Mouse (Mus musculus) thymus, postnatal 0 days (tissue): ENCODE results near the gene Myo9a. TPM values are rescaled to one million over a fixed set of nuclear protein-coding genes. Genes with fewer than 3 reads are reported as not detected.
"Not testable (repeated sequence)": the region's sequence is repeated elsewhere in the genome, so short reads cannot be mapped to it uniquely, and the experiment has no call there.

Source experiments
- DNase-seq: peaks from one replicate; pipeline ENCODE4 v3.0.0-alpha.2; 2015; ENCODE audit warnings: low spot score
- polyA plus RNA-seq: library from polyadenylated mRNA; unstranded; fragments of >200 nt; fragmentation: Nextera tagmentation; extraction: Ambion mirVana; gene quantifications from 2 replicates; pipeline ENCODE4 v1.2.1, GENCODE M21; 2015

Gene Myo9a
- polyA plus RNA-seq, 1 experiment from 2014 or later, result 4.3 TPM

- peak; percentile 66 for DNase-seq
Measured at GRCm38 (mm10) chr9:59751066-59751581, 428 bp downstream of the Myo9a start.

- DNase-seq, result peak; percentile 5
Measured at GRCm38 (mm10) chr9:59751966-59752365, 1.3 kb downstream of the Myo9a start.

DNA sequence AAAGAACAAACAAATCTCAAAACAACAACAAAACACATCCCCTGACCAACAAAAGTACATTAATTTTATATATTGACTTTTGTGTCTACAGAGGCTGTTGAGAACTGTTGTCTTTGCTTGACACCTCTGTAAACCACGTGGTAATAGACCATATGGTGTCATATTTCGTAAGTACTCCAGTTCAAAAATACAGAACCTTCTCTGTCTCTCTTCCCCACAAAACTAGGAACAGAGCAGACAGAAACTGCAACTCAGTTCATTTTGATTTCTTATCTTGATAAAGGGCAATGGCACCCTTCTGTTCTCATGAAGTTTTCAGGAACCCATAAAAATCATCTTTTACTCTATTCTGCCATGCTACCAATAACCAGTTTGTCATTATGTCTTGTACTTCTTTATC, 4.5 kb downstream of the Myo9a start:
- no peak for DNase-seq

GRCm38 (mm10) chr9:59757016-59757415, 6.3 kb downstream of the Myo9a start:
- not testable (repeated sequence) for DNase-seq

DNA sequence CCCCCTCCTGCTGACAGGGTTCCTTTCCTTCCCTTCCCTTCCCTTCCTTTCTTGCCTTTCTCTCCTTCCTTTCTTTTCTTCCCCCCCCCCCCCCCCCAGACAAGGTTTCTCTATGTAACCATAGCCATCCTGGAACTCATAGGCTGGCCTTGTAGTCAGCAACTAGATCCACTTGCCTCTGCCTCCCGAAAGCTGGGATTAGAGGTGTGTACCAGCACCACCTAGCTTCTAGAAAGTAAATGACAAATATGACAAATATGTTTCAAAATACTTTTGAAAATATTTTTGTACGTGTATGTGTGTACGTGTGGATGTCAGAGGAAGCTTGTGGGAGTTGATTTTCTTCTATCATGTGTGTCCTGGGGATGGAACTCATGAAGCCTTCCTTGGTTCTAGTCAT, 9.8 kb downstream of the Myo9a start:
- DNase-seq, result peak; percentile 31

GRCm38 (mm10) chr9:59766966-59767461, 16.3 kb downstream of the Myo9a start:
- DNase-seq, result not testable (repeated sequence)

- DNase-seq, result not testable (repeated sequence)
Measured at GRCm38 (mm10) chr9:59806046-59806774, 55.5 kb downstream of the Myo9a start.

GRCm38 (mm10) chr9:59884551-59884950, 133.9 kb downstream of the Myo9a start:
- DNase-seq, result no peak

- no peak for DNase-seq
Measured at GRCm38 (mm10) chr9:59903382-59903781, 152.7 kb downstream of the Myo9a start.

DNA sequence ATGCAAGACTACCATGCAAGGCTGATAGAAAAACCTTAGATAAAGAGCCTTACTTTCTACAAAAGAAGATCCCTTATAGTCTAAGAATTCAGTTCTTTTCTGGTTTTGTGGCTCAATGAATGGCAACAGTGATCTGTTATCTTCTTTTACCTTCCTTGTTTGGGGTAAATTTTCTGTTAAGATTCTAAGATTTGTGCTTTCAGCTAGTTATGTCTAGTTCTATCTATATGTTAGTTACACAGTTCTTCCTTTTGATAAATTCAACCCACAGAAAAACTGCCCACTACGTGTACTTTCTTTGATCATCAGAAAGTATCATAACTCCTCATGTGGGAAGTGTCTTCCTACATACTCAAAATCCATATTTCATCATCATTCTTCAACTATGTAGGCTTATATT, 164.1 kb downstream of the Myo9a start:
- DNase-seq, result no peak

- DNase-seq, result no peak
Measured at GRCm38 (mm10) chr9:59930248-59930647, 179.6 kb downstream of the Myo9a start.

DNA sequence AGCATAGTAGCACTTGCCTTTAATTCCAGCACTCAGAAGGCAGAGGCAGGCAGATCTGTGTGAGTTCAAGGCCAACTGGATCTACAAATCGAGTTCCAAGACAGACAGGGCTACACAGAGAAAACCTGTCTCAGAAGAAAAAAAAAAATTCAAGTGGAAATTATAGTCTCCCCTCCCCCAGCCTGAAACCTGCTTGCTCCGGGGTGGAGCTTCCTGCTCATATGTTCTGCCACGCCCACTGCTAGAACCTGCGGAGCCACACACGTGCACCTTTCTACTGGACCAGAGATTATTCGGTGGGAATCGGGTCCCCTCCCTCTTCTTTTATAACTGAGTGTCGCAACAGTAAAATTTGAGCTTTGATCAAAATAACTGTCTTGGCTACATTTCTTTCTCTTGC, 185.2 kb downstream of the Myo9a start:
- DNase-seq, result not testable (repeated sequence)

GRCm38 (mm10) chr9:59938529-59938928, 187.8 kb downstream of the Myo9a start:
- no peak for DNase-seq

DNA sequence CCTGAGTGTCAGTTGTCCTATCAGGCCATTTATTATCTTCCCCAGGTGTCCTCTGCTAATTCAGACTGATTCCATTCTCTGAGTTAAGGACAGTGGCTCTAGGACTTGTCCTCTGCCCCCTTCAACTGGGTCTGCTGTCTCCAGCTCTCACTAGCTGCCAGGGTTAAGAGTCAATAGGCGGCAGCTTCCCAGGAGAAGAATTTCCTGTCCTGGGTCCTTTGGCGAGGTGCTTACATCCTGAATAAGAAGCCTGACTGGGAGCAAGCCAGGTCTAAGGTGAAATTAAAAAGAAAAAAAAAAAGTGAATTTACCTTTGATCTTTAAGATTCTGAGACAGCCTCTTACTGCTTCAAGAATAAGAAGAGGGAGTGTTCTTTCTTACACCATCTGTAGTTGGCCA, 189.0 kb downstream of the Myo9a start:
- no peak for DNase-seq

DNA sequence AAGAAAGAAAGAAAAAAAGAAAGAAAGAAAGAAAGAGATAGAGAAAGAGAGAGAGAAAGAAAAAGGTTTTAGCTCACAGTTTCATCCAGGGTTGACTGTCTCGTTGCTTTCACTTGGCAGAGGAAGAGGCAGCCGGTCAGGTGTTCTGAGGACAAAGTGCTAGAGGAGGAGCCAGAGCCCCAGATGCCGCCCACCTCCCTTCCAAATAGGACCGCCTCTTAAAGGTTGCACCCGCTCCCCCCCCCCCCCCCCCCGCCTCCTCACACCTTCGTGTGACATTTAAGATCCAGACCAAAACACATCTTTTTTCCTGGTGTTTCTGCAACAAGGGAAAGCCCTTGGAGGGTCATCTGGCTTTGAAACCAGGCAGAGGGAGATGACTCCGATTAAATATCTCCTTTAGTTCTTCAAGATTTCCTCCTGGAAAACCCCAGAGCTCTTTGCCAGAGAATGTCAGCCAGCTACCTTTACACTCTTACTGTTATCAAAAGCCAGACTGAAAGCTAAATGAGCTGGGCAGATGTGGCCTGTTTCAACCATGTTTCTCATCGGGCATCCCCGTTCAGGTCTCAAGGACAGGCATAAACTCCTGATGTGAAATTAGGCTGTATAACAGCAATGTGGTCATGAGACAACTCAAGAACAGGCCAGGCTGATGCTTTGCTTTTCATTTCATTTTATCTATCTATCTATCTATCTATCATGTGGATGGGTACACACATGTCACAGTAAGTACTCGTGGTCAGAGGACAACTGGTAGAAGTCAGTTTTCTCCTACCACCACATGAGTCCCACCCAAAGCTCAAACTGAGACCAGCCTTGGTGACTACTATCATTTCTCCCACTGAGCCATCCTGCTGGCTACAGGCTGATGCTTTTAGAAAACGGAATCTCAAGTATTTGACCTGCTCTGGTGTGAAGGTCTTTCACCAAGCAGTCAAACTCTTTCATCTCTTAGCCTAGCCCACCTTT, 190.5 kb downstream of the Myo9a start:
- DNase-seq, result no peak

- peak; percentile 63 for DNase-seq
Measured at GRCm38 (mm10) chr9:59941885-59942350, 191.2 kb downstream of the Myo9a start.

DNA sequence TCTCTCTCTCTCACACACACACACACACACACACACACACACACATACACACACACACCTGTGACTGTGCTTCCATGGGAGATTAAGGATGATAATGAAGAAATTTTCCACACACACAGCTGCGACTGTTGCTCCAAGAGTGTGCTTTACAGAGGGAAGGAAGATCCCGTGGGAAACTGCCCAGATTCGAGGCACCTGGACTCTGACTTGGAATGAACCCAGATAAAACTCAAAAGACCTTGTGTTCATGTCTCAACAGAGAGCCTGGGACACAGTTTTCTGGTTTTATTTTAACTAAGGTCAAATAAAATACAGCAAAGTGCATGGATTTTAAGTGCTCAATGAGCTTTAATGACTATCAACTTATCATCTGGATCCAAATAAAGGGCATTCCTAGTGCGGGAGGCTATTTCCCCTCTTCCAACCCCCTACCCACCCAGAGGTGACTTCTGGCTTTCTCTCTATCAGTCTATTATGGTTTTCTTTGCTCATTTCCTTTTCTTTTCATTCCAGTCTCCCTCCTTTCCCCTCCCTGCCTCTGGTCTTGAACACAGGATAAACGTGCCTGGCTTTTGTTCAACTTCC, 191.9 kb downstream of the Myo9a start:
- no peak for DNase-seq

DNA sequence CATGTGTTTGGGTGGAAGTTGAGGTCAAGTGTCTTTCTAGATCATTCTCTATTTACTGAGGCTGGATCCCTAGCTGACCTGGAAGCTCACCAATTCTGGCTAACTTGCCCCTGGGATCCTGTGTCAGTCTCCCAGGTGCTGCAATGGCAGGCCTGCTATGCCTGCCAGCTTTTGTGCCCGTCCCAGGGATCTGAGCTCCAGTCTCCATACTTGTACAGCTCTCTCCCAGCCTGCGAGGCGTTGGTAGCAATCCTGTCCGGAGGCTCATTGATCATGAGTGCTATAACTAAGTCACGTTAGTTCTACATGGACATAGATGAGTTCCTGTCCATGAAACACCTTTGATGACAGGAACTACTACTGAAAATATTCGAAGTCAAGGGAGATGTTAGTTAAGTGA, 193.1 kb downstream of the Myo9a start:
- DNase-seq, result no peak

DNA sequence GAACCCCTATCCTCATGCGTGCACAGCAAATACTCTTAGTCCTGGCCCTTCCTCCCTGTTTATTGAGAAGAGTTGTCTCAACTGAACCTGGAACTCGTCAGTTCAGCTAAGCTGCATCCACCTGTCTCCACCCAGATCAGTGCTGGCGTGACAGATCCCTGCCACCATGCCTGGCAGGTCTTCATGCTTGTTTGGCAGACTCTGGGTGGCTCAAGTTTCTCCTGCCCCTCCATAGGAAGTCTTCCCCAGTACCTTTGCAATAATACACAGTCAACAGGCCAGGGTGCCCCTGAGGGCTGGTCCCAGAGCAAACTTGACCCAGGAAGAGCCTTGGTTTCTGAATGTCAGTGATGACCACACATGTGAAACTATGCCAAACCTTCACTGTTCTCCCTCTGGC, 194.5 kb downstream of the Myo9a start:
- no peak for DNase-seq

DNA sequence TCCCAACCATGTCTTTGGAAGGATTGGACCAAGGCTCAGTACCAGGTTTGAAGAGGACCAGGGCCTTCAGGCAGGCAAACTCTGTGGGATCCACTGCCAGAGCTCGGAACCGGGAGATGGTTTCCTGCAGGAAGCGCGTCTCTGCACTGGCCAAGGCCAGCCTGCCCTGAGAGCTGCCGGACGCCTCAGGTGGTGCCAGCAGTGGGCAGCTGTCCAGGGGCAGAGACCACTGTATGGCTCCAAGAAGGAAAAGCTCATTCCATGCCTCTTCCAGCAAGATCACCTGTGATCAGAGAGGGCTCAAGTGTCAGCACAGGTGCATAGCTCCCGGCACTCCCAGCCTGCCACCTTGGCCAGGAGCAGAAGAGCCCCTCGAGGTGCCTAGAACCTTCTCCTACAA, 196.6 kb downstream of the Myo9a start:
- no peak for DNase-seq

DNA sequence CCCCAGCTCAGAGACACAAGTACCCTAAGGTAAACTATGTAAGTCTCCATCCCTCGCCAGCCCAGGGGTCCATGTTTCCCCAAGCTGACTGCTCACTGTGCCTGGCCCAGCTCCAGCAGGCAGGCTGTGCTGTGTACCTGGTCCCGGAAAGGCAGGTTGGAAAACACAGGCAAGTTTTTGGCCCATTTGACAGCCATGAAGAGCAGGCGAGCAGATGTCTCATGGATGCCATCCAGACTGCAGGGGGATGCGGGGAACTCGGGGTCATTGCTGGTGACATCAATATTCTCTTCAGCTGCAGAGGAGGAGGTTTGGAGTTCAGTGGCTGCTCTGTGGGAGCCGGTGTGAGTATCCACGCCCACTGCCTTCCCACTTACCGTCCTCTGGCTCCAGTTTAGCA, 197.5 kb downstream of the Myo9a start:
- DNase-seq, result no peak
